ENCODE assay signal across 8 mouse cellular contexts in genomic region chr3:68709198-68709797, GRCm38 (mm10). TPM values are rescaled to one million over a fixed set of nuclear protein-coding genes. Genes with fewer than 3 reads are reported as not detected.
DNase-seq lines count a peak whose midpoint lies in the region; ATAC-seq lines count a peak whose summit lies in the region.

No protein-coding gene starts in this region.

- H3K27me3 ChIP-seq in intestine, embryonic 16.5 days (replicated peaks; ENCODE audit: control insufficient read depth, insufficient read depth, low read length), result no peaks in the 10 kb centered on the region

- 52% methylated on average over 9 of the region's 9 CpGs for WGBS in intestine, embryonic 16.5 days

- no peaks in the 10 kb centered on the region for H3K9me3 ChIP-seq in intestine, embryonic 16.5 days (ENCODE audit: control insufficient read depth, low read length)

- no peak overlapping the region for H3K4me2 ChIP-seq in intestine, embryonic 16.5 days (ENCODE audit: low read depth, low read length)

- H3K4me3 ChIP-seq in intestine, embryonic 16.5 days (ENCODE audit: low read length), result no peak overlapping the region

- H3K4me1 ChIP-seq in intestine, embryonic 16.5 days (ENCODE audit: control insufficient read depth, insufficient read depth, low read length), result no peaks in the 10 kb centered on the region

- H3K36me3 ChIP-seq in intestine, embryonic 16.5 days (ENCODE audit: control insufficient read depth, insufficient read depth, low read length), result no peaks in the 10 kb centered on the region

- peak; percentile 75 for ATAC-seq in intestine, embryonic 16.5 days

- intact Hi-C loops in left cerebral cortex, postnatal 25 days (cut with DNase I), result loop anchor here (2.0 kb wide), 1 partner anchor 62 kb away; no protein-coding TSS in a partner anchor

- H3K9ac ChIP-seq in intestine, embryonic 16.5 days (ENCODE audit: low read depth, low read length), result no peak overlapping the region

- peak; percentile 30 for DNase-seq in ovary, postnatal 14 days (ENCODE audit: low spot score)
- no peak for DNase-seq in ovary, postnatal 10 days (ENCODE audit: low spot score)
- DNase-seq in cerebellum, postnatal 14 days, result peak; percentile 77
- DNase-seq in gastrocnemius, adult 18-20 months (ENCODE audit: low spot score), result peak; percentile 60
- peak; percentile 74 to 79 for DNase-seq in left cerebral cortex, postnatal 25 days (ENCODE audit: low spot score in 2 of 2)
- DNase-seq in mesoderm, embryonic 11.5 days (ENCODE audit: low read depth, low spot score), result peak; percentile 52
- peak; percentile 68 to 80 for DNase-seq in spleen, adult 18-20 months

- no peak overlapping the region for H3K27ac ChIP-seq in intestine, embryonic 16.5 days (ENCODE audit: low read length)

RNA-seq across cellular contexts. Expression of gene Il12a, which starts 18.9 kb away (rescaled TPM):
- total RNA-seq in gastrocnemius, adult 18-20 months (2021), result 10 to 100 TPM in 1 of 2 experiments, 1 to 10 TPM in 1; 5.6 to 10.1 TPM
- polyA plus RNA-seq in intestine, embryonic 16.5 days (2015; fragmentation: Nextera tagmentation; extraction: Ambion mirVana), result not detected in 2 replicates
- total RNA-seq in left cerebral cortex, postnatal 25 days (2021), result 1 to 10 TPM; 1.9 to 4.8 TPM
